Mouse (Mus musculus) forebrain, postnatal 0 days (tissue): Measurements from ENCODE around the gene Jph3. TPM values are rescaled to one million over a fixed set of nuclear protein-coding genes. Genes with fewer than 3 reads are reported as not detected.

ENCODE experiments used
- ATAC-seq: fragments of 200-750 bp; cut with Nextera tagmentation; 2 replicates; pipeline ENCODE4 v1.8.0; 2017; ENCODE audit warnings: mild to moderate bottlenecking, moderate library complexity
- DNase-seq: peaks from one replicate; pipeline ENCODE4 v3.0.0-alpha.2; 2015
- H3K27ac ChIP-seq: fragments of 300-500 bp; sonication (generic); 2 replicates; pipeline ENCODE4 v1.5.1; 2014; ENCODE audit warnings: low read depth, mild to moderate bottlenecking, antibody characterized with exemption, low read length, moderate library complexity, mixed read lengths
- H3K27me3 ChIP-seq: fragments of 300-500 bp; sonication (generic); 2 replicates; pipeline ENCODE4 v1.6.1; 2014; ENCODE audit warnings: mild to moderate bottlenecking, low read length, mixed read lengths; ENCODE audit not compliant: insufficient read depth
- H3K36me3 ChIP-seq: fragments of 300-500 bp; sonication (generic); 2 replicates; pipeline ENCODE4 v1.6.1; 2014; ENCODE audit warnings: mild to moderate bottlenecking, moderate library complexity; ENCODE audit not compliant: insufficient read depth
- H3K4me1 ChIP-seq: fragments of 300-500 bp; sonication (generic); 2 replicates; pipeline ENCODE4 v1.6.1; 2014; ENCODE audit warnings: antibody characterized with exemption; ENCODE audit not compliant: insufficient read depth
- H3K4me2 ChIP-seq: fragments of 300-500 bp; sonication (generic); 2 replicates; pipeline ENCODE4 v1.6.1; 2014; ENCODE audit warnings: low read depth, mild to moderate bottlenecking, moderate library complexity
- H3K4me3 ChIP-seq: fragments of 300-500 bp; sonication (generic); 2 replicates; pipeline ENCODE4 v1.5.1; 2014; ENCODE audit warnings: low read depth, low read length, mixed read lengths
- H3K9ac ChIP-seq: fragments of 300-500 bp; sonication (generic); 2 replicates; pipeline ENCODE4 v1.6.1; 2014; ENCODE audit warnings: mild to moderate bottlenecking
- H3K9me3 ChIP-seq: fragments of 300-500 bp; sonication (generic); 2 replicates; pipeline ENCODE4 v1.6.1; 2016; ENCODE audit warnings: low read length
- CTCF ChIP-seq: sonication (generic); IDR thresholded peaks from 2 replicates; pipeline ENCODE4 v1.5.1; 2016; ENCODE audit warnings: antibody characterized with exemption, control low read depth, low read depth
- WGBS: fragments of 180-500 bp; shearing (Covaris S2); extraction: QIAGEN DNeasy Blood & Tissue Kit; methylation state at CpG from one replicate; pipeline ENCODE4 v1.1.7; 2014; 5-methylcytosine and 5-hydroxymethylcytosine counted together
- polyA plus RNA-seq: library from polyadenylated mRNA; unstranded; fragments of >200 nt; fragmentation: Nextera tagmentation; extraction: Ambion mirVana; gene quantifications from 2 replicates; pipeline ENCODE4 v1.2.1, GENCODE M21; 2015
- total RNA-seq: library from RNA; depleted of rRNA; stranded (reverse); fragments of >200 nt; gene quantifications from 2 replicates; pipeline ENCODE4 v1.2.3, GENCODE M21; 2014

The Jph3 gene
- total and polyA plus RNA-seq, 2 experiments from 2014 or later: 65.8 to 123 TPM

DNA sequence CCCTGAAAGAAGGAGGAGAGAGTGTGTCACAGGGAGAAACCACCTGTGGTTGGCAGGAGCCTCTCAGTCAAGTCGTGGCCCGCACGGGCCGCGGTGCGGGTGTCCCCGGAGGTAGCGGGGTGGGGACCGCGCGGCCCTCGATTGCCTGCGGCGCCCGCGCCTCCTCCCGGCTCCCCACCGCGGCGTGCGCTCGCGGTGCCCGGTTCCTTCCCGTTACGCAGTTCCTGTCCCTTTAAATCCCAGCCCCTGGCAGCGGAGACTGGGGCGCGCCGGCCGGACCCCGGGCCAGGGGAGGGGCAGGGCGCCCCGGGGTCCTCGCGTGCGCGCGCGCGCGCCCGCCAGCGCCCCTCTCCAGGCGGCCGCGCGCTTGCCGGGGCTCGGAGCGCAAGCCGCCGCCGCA, 331 bp downstream of the Jph3 start:
- peaks cover 11% of the 10 kb centered on the region; the same call in 1 of the 2 replicates for H3K27me3 ChIP-seq
- TF ChIP-seq CTCF: no peak
- DNase-seq (peak; percentile 60), ATAC-seq (peak; percentile 47)
- H3K9ac ChIP-seq: peak overlapping the region; percentile 75
- peak overlapping the region; percentile 75 for H3K4me3 ChIP-seq
- no peaks in the 10 kb centered on the region for H3K36me3 ChIP-seq
- H3K4me2 ChIP-seq: peak overlapping the region; percentile 93
- WGBS: under 1% methylated on average over 47 of the region's 54 CpGs
- no peaks in the 10 kb centered on the region for H3K9me3 ChIP-seq
- H3K4me1 ChIP-seq: peaks cover 9% of the 10 kb centered on the region
- H3K27ac ChIP-seq: peak overlapping the region; percentile 72

- no peak for TF ChIP-seq CTCF
- Histone ChIP-seq H3K4me2 (peak overlapping the region; percentile 93), H3K4me3 (peak overlapping the region; percentile 75), H3K9ac (peak overlapping the region; percentile 75), H3K9me3 (no peaks in the 10 kb centered on the region), H3K27me3 (peaks cover 11% of the 10 kb centered on the region; the same call in 1 of the 2 replicates), H3K36me3 (no peaks in the 10 kb centered on the region), H3K27ac (peak overlapping the region; percentile 72), H3K4me1 (peaks cover 9% of the 10 kb centered on the region)
- ATAC-seq: peak; percentile 46
- 6% methylated on average over 31 of the region's 60 CpGs for WGBS
- DNase-seq: peak; percentile 54
Observed at GRCm38 (mm10) chr8:121730170-121730569, 747 bp downstream of the Jph3 start.

DNA sequence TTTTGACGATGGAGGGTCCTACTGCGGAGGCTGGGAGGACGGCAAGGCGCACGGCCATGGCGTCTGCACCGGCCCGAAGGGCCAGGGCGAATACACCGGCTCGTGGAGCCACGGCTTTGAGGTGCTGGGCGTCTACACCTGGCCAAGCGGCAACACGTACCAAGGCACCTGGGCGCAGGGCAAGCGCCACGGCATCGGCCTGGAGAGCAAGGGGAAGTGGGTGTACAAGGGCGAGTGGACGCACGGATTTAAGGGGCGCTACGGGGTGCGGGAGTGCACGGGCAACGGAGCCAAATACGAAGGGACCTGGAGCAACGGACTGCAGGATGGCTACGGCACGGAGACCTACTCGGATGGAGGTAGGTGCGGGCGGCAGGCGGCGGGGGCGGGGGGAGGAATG, 1.2 kb downstream of the Jph3 start:
- Histone ChIP-seq H3K4me2 (peak overlapping the region; percentile 93), H3K27ac (peak overlapping the region; percentile 55; the same call in 1 of the 2 replicates), H3K4me3 (peak overlapping the region; percentile 75), H3K9me3 (no peaks in the 10 kb centered on the region), H3K27me3 (peaks cover 11% of the 10 kb centered on the region; the same call in 1 of the 2 replicates), H3K9ac (peak overlapping the region; percentile 75), H3K36me3 (no peaks in the 10 kb centered on the region), H3K4me1 (peaks cover 9% of the 10 kb centered on the region)
- under 1% methylated on average over 36 of the region's 37 CpGs for WGBS
- ATAC-seq (no peak; the same call in 1 of the 2 replicates), DNase-seq (peak; percentile 28)
- TF ChIP-seq CTCF: no peak

- 3% methylated on average over 11 of the region's 11 CpGs for WGBS
- Histone ChIP-seq H3K36me3 (no peaks in the 10 kb centered on the region), H3K9ac (peak overlapping the region; percentile 75), H3K27me3 (peaks cover 11% of the 10 kb centered on the region; the same call in 1 of the 2 replicates), H3K4me3 (peak overlapping the region; percentile 75), H3K4me1 (peaks cover 9% of the 10 kb centered on the region), H3K4me2 (peak overlapping the region; percentile 93), H3K27ac (peak overlapping the region; percentile 55), H3K9me3 (no peaks in the 10 kb centered on the region)
- ATAC-seq (no peak), DNase-seq (no peak)
- TF ChIP-seq CTCF: no peak
Observed at GRCm38 (mm10) chr8:121731060-121731459, 1.6 kb downstream of the Jph3 start.

- Histone ChIP-seq H3K36me3 (no peaks in the 10 kb centered on the region), H3K4me2 (peak overlapping the region; percentile 93), H3K27ac (peak overlapping the region; percentile 55), H3K4me3 (peak overlapping the region; percentile 75), H3K4me1 (peaks cover 9% of the 10 kb centered on the region), H3K9me3 (no peaks in the 10 kb centered on the region), H3K9ac (peak overlapping the region; percentile 75), H3K27me3 (peaks cover 11% of the 10 kb centered on the region; the same call in 1 of the 2 replicates)
- ATAC-seq (peak; percentile 58), DNase-seq (peak; percentile 60)
- WGBS: 3% methylated on average over 26 of the region's 26 CpGs
- TF ChIP-seq CTCF: no peak
Observed at GRCm38 (mm10) chr8:121731471-121732333, 2.3 kb downstream of the Jph3 start.

- ATAC-seq (no peak), DNase-seq (no peak)
- Histone ChIP-seq H3K4me3 (peak overlapping the region; percentile 75), H3K36me3 (no peaks in the 10 kb centered on the region), H3K4me2 (peak overlapping the region; percentile 93), H3K27ac (no peak overlapping the region), H3K4me1 (peaks cover 9% of the 10 kb centered on the region), H3K27me3 (peaks cover 11% of the 10 kb centered on the region; the same call in 1 of the 2 replicates), H3K9ac (peak overlapping the region; percentile 75), H3K9me3 (no peaks in the 10 kb centered on the region)
- 51% methylated on average over 4 of the region's 4 CpGs for WGBS
- TF ChIP-seq CTCF: no peak
Observed at GRCm38 (mm10) chr8:121732334-121732665, 2.9 kb downstream of the Jph3 start.

- peaks cover 9% of the 10 kb centered on the region for H3K4me1 ChIP-seq
- H3K27ac ChIP-seq: no peak overlapping the region
- H3K27me3 ChIP-seq: 0 out of 2 replicates have a peak, but pooled peaks cover 5% of the 10 kb centered on the region
- no peak for TF ChIP-seq CTCF
- WGBS: 90% methylated on average over 16 of the region's 16 CpGs
- H3K36me3 ChIP-seq: no peaks in the 10 kb centered on the region
- no peak overlapping the region for H3K9ac ChIP-seq
- no peak for DNase-seq
- H3K4me2 ChIP-seq: no peak overlapping the region
- H3K9me3 ChIP-seq: no peaks in the 10 kb centered on the region
- ATAC-seq: no peak
- no peak overlapping the region for H3K4me3 ChIP-seq
Observed at GRCm38 (mm10) chr8:121734262-121734661, 4.8 kb downstream of the Jph3 start.
